In the genomic region with DNA sequence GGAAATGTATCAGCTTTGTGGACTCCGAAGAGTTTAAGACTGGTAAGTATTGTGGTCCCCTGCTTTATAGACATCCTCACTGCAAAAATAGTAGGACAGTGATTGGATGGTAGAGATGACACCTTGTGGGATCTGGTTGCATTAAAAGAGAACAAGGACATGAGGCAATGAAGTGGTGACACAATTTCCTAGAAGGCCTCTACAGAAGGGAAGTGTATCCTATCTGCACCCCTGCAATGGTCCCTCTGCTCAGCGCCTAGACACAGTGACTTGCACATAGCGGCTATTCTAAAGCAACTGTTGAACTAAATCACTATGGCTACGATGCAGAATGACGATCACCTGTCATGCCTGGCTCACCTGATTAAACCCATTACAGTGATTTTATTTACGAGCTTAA, we compare ENCODE assay signal across 24 mouse cellular contexts. TPM values are rescaled to one million over a fixed set of nuclear protein-coding genes. Genes with fewer than 3 reads are reported as not detected.
DNase-seq lines count a peak whose midpoint lies in the region; ATAC-seq and TF ChIP-seq lines count a peak whose summit lies in the region.
"Had no signal": no experiment of that assay in that cellular context is flagged by ENCODE, and none has a peak within 500 bp of the region (broad histone marks: within the 10 kb centered on the region; RNA-seq: fewer than 3 reads in every experiment).

No protein-coding gene starts in this region.

- no peak overlapping the region for H3K4me3 ChIP-seq in lung, postnatal 0 days (ENCODE audit: low read depth, low read length)
- H3K4me3 ChIP-seq: embryonic facial prominence, embryonic 13.5 days; forebrain, embryonic 12.5 days; gastrocnemius, adult 2 months; heart, embryonic 15.5 days; hindbrain, embryonic 10.5 days had no signal

- H3K27me3 ChIP-seq in lung, postnatal 0 days (replicated peaks; ENCODE audit: insufficient read depth, low read length), result no peaks in the 10 kb centered on the region
- H3K27me3 ChIP-seq: embryonic facial prominence, embryonic 13.5 days; forebrain, embryonic 12.5 days; heart, embryonic 15.5 days had no signal

- no peak overlapping the region for H3K27ac ChIP-seq in lung, postnatal 0 days (ENCODE audit: low read length)
- H3K27ac ChIP-seq: embryonic facial prominence, embryonic 13.5 days; forebrain, embryonic 12.5 days; gastrocnemius, adult 2 months; heart, embryonic 15.5 days; hindbrain, embryonic 10.5 days had no signal

- H3K9ac ChIP-seq in lung, postnatal 0 days (replicated peaks; ENCODE audit: low read depth), result no peak overlapping the region
- H3K9ac ChIP-seq: embryonic facial prominence, embryonic 13.5 days; forebrain, embryonic 12.5 days; heart, embryonic 15.5 days had no signal

- H3K36me3 ChIP-seq in lung, postnatal 0 days (ENCODE audit: insufficient read depth, low read length), result no peaks in the 10 kb centered on the region
- H3K36me3 ChIP-seq: embryonic facial prominence, embryonic 13.5 days; forebrain, embryonic 12.5 days; G1E; heart, embryonic 15.5 days; hindbrain, embryonic 10.5 days had no signal

- no peak for ATAC-seq in lung, postnatal 0 days
- ATAC-seq in granulocyte monocyte progenitor cell, adult 5-6 weeks (replicated peaks; ENCODE audit: poor library complexity, severe bottlenecking), result peak; percentile 99
- ATAC-seq in megakaryocyte progenitor cell, adult 5-6 weeks (replicated peaks; ENCODE audit: poor library complexity), result peak; percentile 95
- ATAC-seq: CD4-positive, CD25-positive, alpha-beta regulatory T cell, adult 4 months; forebrain, embryonic 16.5 days; hindbrain, embryonic 16.5 days; inflammation-experienced regulatory T-cells, adult 6 months had no signal

- no peak overlapping the region for H3K4me2 ChIP-seq in lung, postnatal 0 days (replicated peaks; ENCODE audit: low read depth, low read length)
- H3K4me2 ChIP-seq: embryonic facial prominence, embryonic 13.5 days; forebrain, embryonic 12.5 days; heart, embryonic 11.5 days; heart, embryonic 15.5 days had no signal

- WGBS in lung, postnatal 0 days, result 84% methylated on average over 6 of the region's 6 CpGs

- DNase-seq in lung, postnatal 0 days (ENCODE audit: low spot score), result peak; percentile 32
- no peak for DNase-seq in lung, adult 18-20 months
- no peak for DNase-seq in ovary, adult 18-20 months (ENCODE audit: low spot score)
- DNase-seq in cerebellum, postnatal 14 days, result no peak
- DNase-seq: adrenal gland, adult 8-10 months; adrenal gland, postnatal 36 days; B cell, adult 2 months; cerebellum, adult 2 months; gastrocnemius, adult 2 months; gastrocnemius, postnatal 25 days; heart, adult 18-20 months; heart, postnatal 14 days had no signal

- TF ChIP-seq EP300 in lung, postnatal 0 days (IDR thresholded peaks at IDR 0.05), result no peak

- H3K4me1 ChIP-seq in lung, postnatal 0 days (ENCODE audit: insufficient read depth, low read depth, low read length), result no peaks in the 10 kb centered on the region
- H3K4me1 ChIP-seq: heart, embryonic 15.5 days had no signal

- TF ChIP-seq CTCF in lung, postnatal 0 days (IDR thresholded peaks at IDR 0.05), result no peak

- H3K9me3 ChIP-seq in lung, postnatal 0 days (ENCODE audit: low read length), result no peaks in the 10 kb centered on the region
- H3K9me3 ChIP-seq: embryonic facial prominence, embryonic 13.5 days; forebrain, embryonic 12.5 days; G1E; heart, embryonic 15.5 days; hindbrain, embryonic 10.5 days had no signal

RNA-seq across cellular contexts. Expression of a gene that starts 15.1 kb away (rescaled TPM):
- 1.3 and 1.6 TPM in 2 replicates for polyA plus RNA-seq in lung, postnatal 0 days (2015; fragmentation: Nextera tagmentation; extraction: Ambion mirVana)
- 2.8 and 8.2 TPM in 2 replicates for total RNA-seq in granulocyte monocyte progenitor cell, adult 5-6 weeks (2014; fragmentation: Nextera tagmentation)
- total RNA-seq in granulocyte monocyte progenitor cell, adult 5-6 weeks (2017), result 1.6 and 1.9 TPM in 2 replicates
- total RNA-seq in megakaryocyte progenitor cell, adult 5-6 weeks (2015), result 4.4 and 4.5 TPM in 2 replicates
- total RNA-seq in megakaryocyte progenitor cell, adult 5-6 weeks (2017), result 1.8 and 1.9 TPM in 2 replicates
